22 mouse cellular contexts compared by ENCODE assay signal in genomic region chr4:46641283-46641682, GRCm38 (mm10). TPM values are rescaled to one million over a fixed set of nuclear protein-coding genes. Genes with fewer than 3 reads are reported as not detected.
A peak's percentile ranks its signal among the peaks of the same experiment; 100 is the strongest.
DNase-seq lines count a peak whose midpoint lies in the region; ATAC-seq lines count a peak whose summit lies in the region.
"Had no signal": no experiment of that assay in that cellular context is flagged by ENCODE, and none has a peak within 500 bp of the region (broad histone marks: within the 10 kb centered on the region; RNA-seq: fewer than 3 reads in every experiment).

No protein-coding gene starts in this region.

- no peak overlapping the region; the same call in 1 of the 2 replicates for H3K9ac ChIP-seq in embryonic facial prominence, embryonic 12.5 days
- H3K9ac ChIP-seq in heart, embryonic 13.5 days, result 0 out of 2 replicates have a peak overlapping the region, but pooled peaks have one; percentile 19
- H3K9ac ChIP-seq: forebrain, postnatal 0 days; heart, embryonic 12.5 days; hindbrain, embryonic 15.5 days had no signal

- no peaks in the 10 kb centered on the region for H3K4me1 ChIP-seq in embryonic facial prominence, embryonic 12.5 days
- peaks cover 4% of the 10 kb centered on the region; the same call in 1 of the 2 replicates for H3K4me1 ChIP-seq in embryonic facial prominence, embryonic 10.5 days
- H3K4me1 ChIP-seq in heart, embryonic 13.5 days, result peaks cover 12% of the 10 kb centered on the region; the same call in 1 of the 2 replicates
- H3K4me1 ChIP-seq: hindbrain, embryonic 15.5 days had no signal

- 75% methylated on average over 4 of the region's 4 CpGs for WGBS in embryonic facial prominence, embryonic 12.5 days
- WGBS in embryonic facial prominence, embryonic 10.5 days, result 69% methylated on average over 4 of the region's 4 CpGs
- 77% methylated on average over 4 of the region's 4 CpGs for WGBS in heart, embryonic 13.5 days

- no peak overlapping the region for H3K4me2 ChIP-seq in embryonic facial prominence, embryonic 12.5 days (replicated peaks)
- no peak overlapping the region for H3K4me2 ChIP-seq in heart, embryonic 13.5 days
- H3K4me2 ChIP-seq: forebrain, embryonic 12.5 days; heart, embryonic 12.5 days; hindbrain, embryonic 15.5 days had no signal

- no peaks in the 10 kb centered on the region for H3K9me3 ChIP-seq in embryonic facial prominence, embryonic 12.5 days
- no peaks in the 10 kb centered on the region for H3K9me3 ChIP-seq in embryonic facial prominence, embryonic 10.5 days
- H3K9me3 ChIP-seq in heart, embryonic 13.5 days, result no peaks in the 10 kb centered on the region
- H3K9me3 ChIP-seq: forebrain, embryonic 12.5 days; heart, embryonic 12.5 days; hindbrain, embryonic 15.5 days had no signal

- H3K27me3 ChIP-seq in embryonic facial prominence, embryonic 12.5 days, result no peaks in the 10 kb centered on the region; the same call in 1 of the 2 replicates
- H3K27me3 ChIP-seq in embryonic facial prominence, embryonic 10.5 days (replicated peaks; ENCODE audit: low read depth, poor library complexity, severe bottlenecking), result no peaks in the 10 kb centered on the region
- H3K27me3 ChIP-seq in heart, embryonic 13.5 days (replicated peaks), result no peaks in the 10 kb centered on the region
- H3K27me3 ChIP-seq: CH12.LX; forebrain, embryonic 12.5 days; heart, embryonic 12.5 days; hindbrain, embryonic 15.5 days; Patski had no signal

- no peaks in the 10 kb centered on the region for H3K36me3 ChIP-seq in embryonic facial prominence, embryonic 12.5 days
- no peaks in the 10 kb centered on the region for H3K36me3 ChIP-seq in embryonic facial prominence, embryonic 10.5 days (replicated peaks)
- H3K36me3 ChIP-seq in heart, embryonic 13.5 days, result no peaks in the 10 kb centered on the region
- H3K36me3 ChIP-seq: forebrain, embryonic 12.5 days; heart, embryonic 12.5 days; hindbrain, embryonic 15.5 days had no signal

- DNase-seq in embryonic facial prominence, embryonic 10.5 days (ENCODE audit: low spot score), result no peak
- DNase-seq in heart, adult 9 months (ENCODE audit: low spot score in 2 of 2), result no peak
- DNase-seq in retina, postnatal 1 day, result peak; percentile 46
- no peak for DNase-seq in retina, embryonic 14.5 days (ENCODE audit: low spot score)
- DNase-seq in cerebellum, adult 9-11 months, result no peak
- DNase-seq: adrenal gland, postnatal 14 days; cerebellum, adult 18-20 months; cerebellum, postnatal 10 days; forebrain, postnatal 0 days; gastrocnemius, postnatal 25 days; heart, adult 11 months; heart, postnatal 36 days had no signal

- no peak overlapping the region for H3K4me3 ChIP-seq in embryonic facial prominence, embryonic 12.5 days
- no peak overlapping the region for H3K4me3 ChIP-seq in embryonic facial prominence, embryonic 10.5 days
- H3K4me3 ChIP-seq in heart, embryonic 13.5 days, result no peak overlapping the region
- H3K4me3 ChIP-seq: forebrain, embryonic 12.5 days; heart, embryonic 12.5 days; hindbrain, embryonic 15.5 days had no signal

- ATAC-seq in embryonic facial prominence, embryonic 12.5 days (ENCODE audit: insufficient number of reproducible peaks, insufficient read depth, low FRiP score, low TSS enrichment), result no peak
- ATAC-seq in heart, embryonic 13.5 days (ENCODE audit: extremely low read depth, insufficient number of reproducible peaks, low FRiP score, low TSS enrichment), result no peak
- ATAC-seq: activated CD4-positive, CD25-positive, alpha-beta regulatory T cell, adult 4 months; forebrain, postnatal 0 days; inflammation-experienced regulatory T-cells, adult 6 months; intestine, postnatal 0 days; Patski had no signal

- 0 out of 2 replicates have a peak overlapping the region, but pooled peaks have one; percentile 6 for H3K27ac ChIP-seq in embryonic facial prominence, embryonic 12.5 days
- H3K27ac ChIP-seq in embryonic facial prominence, embryonic 10.5 days (replicated peaks), result no peak overlapping the region
- no peak overlapping the region for H3K27ac ChIP-seq in heart, embryonic 13.5 days (replicated peaks)
- H3K27ac ChIP-seq: forebrain, embryonic 12.5 days; hindbrain, embryonic 15.5 days had no signal

RNA-seq across cellular contexts. Expression of gene Tbc1d2, which starts 8.7 kb away (rescaled TPM):
- 2.0 and 2.6 TPM in 2 replicates for polyA plus RNA-seq in embryonic facial prominence, embryonic 12.5 days (2016; fragmentation: Nextera tagmentation; extraction: Ambion mirVana)
- 2.3 TPM in 2 replicates for polyA plus RNA-seq in embryonic facial prominence, embryonic 10.5 days (2016; fragmentation: Nextera tagmentation; extraction: Ambion mirVana)
- 0.55 and 0.63 TPM in 2 replicates for polyA plus RNA-seq in heart, embryonic 13.5 days (2015; fragmentation: Nextera tagmentation; extraction: Ambion mirVana)

RNA-seq across cellular contexts. Expression of gene Coro2a, which starts 39.3 kb away (rescaled TPM):
- 7.3 and 7.9 TPM in 2 replicates for polyA plus RNA-seq in embryonic facial prominence, embryonic 12.5 days (2016; fragmentation: Nextera tagmentation; extraction: Ambion mirVana)
- polyA plus RNA-seq in embryonic facial prominence, embryonic 10.5 days (2016; fragmentation: Nextera tagmentation; extraction: Ambion mirVana), result 7.1 and 8.5 TPM in 2 replicates
- polyA plus RNA-seq in heart, embryonic 13.5 days (2015; fragmentation: Nextera tagmentation; extraction: Ambion mirVana), result 0.55 and 0.76 TPM in 2 replicates
